Mouse (Mus musculus) forebrain, embryonic 14.5 days (tissue): ENCODE data around the gene Mgarp. TPM values are rescaled to one million over a fixed set of nuclear protein-coding genes. Genes with fewer than 3 reads are reported as not detected.
A peak's percentile ranks its signal among the peaks of the same experiment; 100 is the strongest.

Experiments
- ATAC-seq: fragments of 200-750 bp; cut with Nextera tagmentation; 2 replicates; pipeline ENCODE4 v1.8.0; 2017; ENCODE audit warnings: mild to moderate bottlenecking, moderate library complexity
- DNase-seq: peaks from one replicate; pipeline ENCODE4 v3.0.0-alpha.2; 2015; ENCODE audit warnings: low spot score
- H3K27ac ChIP-seq: fragments of 300-500 bp; sonication (generic); 2 replicates; pipeline ENCODE4 v1.5.1; 2014; ENCODE audit warnings: low read depth, mild to moderate bottlenecking, control low read depth, low read length, moderate library complexity
- H3K27me3 ChIP-seq: fragments of 300-500 bp; sonication (generic); replicated peaks from 2 replicates; pipeline ENCODE4 v1.6.1; 2014; ENCODE audit warnings: low read length, control low read depth, mixed read lengths; ENCODE audit not compliant: control insufficient read depth, insufficient read depth
- H3K36me3 ChIP-seq: fragments of 300-500 bp; sonication (generic); 2 replicates; pipeline ENCODE4 v1.6.1; 2014; ENCODE audit warnings: low read length, control low read depth; ENCODE audit not compliant: control insufficient read depth, insufficient read depth
- H3K4me1 ChIP-seq: fragments of 300-500 bp; sonication (generic); 2 replicates; pipeline ENCODE4 v1.6.1; 2014; ENCODE audit warnings: antibody characterized with exemption, low read length, control low read depth; ENCODE audit not compliant: control insufficient read depth, insufficient read depth
- H3K4me2 ChIP-seq: fragments of 300-500 bp; sonication (generic); 2 replicates; pipeline ENCODE4 v1.6.1; 2014; ENCODE audit warnings: mild to moderate bottlenecking, control low read depth, low read length
- H3K4me3 ChIP-seq: fragments of 300-500 bp; sonication (generic); 2 replicates; pipeline ENCODE4 v1.5.1; 2014; ENCODE audit warnings: low read depth, low read length, control low read depth
- H3K9ac ChIP-seq: fragments of 300-500 bp; sonication (generic); 2 replicates; pipeline ENCODE4 v1.6.1; 2014; ENCODE audit warnings: mild to moderate bottlenecking, low read length, control low read depth, moderate library complexity
- H3K9me3 ChIP-seq: fragments of 300-500 bp; sonication (generic); replicated peaks from 2 replicates; pipeline ENCODE4 v1.6.1; 2016; ENCODE audit warnings: low read length, control low read depth, mixed read lengths; ENCODE audit not compliant: control insufficient read depth
- WGBS: fragments of 180-500 bp; shearing (Covaris S2); extraction: QIAGEN DNeasy Blood & Tissue Kit; methylation state at CpG from one replicate; pipeline ENCODE4 v1.1.7; 2014; 5-methylcytosine and 5-hydroxymethylcytosine counted together
- polyA plus RNA-seq: library from polyadenylated mRNA; unstranded; fragments of >200 nt; fragmentation: Nextera tagmentation; extraction: Ambion mirVana; gene quantifications from 2 replicates; pipeline ENCODE4 v1.2.1, GENCODE M21; 2014

Gene Mgarp
- polyA plus RNA-seq, 1 experiment from 2014 or later = 0.56 TPM

- Histone ChIP-seq H3K4me3 (peak overlapping the region; percentile 99), H3K9ac (peak overlapping the region; percentile 97), H3K36me3 (no peaks in the 10 kb centered on the region), H3K27ac (peak overlapping the region; percentile 94), H3K4me2 (peak overlapping the region; percentile 87), H3K9me3 (no peaks in the 10 kb centered on the region), H3K27me3 (no peaks in the 10 kb centered on the region), H3K4me1 (peaks cover 24% of the 10 kb centered on the region)
- peak; percentile 56 for ATAC-seq
- under 1% methylated on average over 51 of the region's 68 CpGs for WGBS
- DNase-seq = peak; percentile 16
These were observed 20.0 kb upstream of the Mgarp start for GRCm38 (mm10) chr3:51416364-51417134.

GRCm38 (mm10) chr3:51416073-51416363 is 19.5 kb upstream of the Mgarp start:
- ATAC-seq = peak; percentile 76
- WGBS = 0% methylated on average over 26 of the region's 30 CpGs
- peak overlapping the region; percentile 94 for H3K27ac ChIP-seq

GRCm38 (mm10) chr3:51415098-51416072 is 18.8 kb upstream of the Mgarp start, which contains the start of gene Naa15:
TSS of gene Naa15 (plus strand) at chr3:51415148.
- Histone ChIP-seq H3K9me3 (no peaks in the 10 kb centered on the region), H3K36me3 (no peaks in the 10 kb centered on the region), H3K27ac (peak within 1 kb of the TSS; percentile 94), H3K4me3 (peak within 1 kb of the TSS; percentile 99), H3K4me2 (peak within 1 kb of the TSS; percentile 87), H3K4me1 (peaks cover 24% of the 10 kb centered on the region), H3K9ac (peak within 1 kb of the TSS; percentile 97), H3K27me3 (no peaks in the 10 kb centered on the region)
- DNase-seq (peak; percentile 97), ATAC-seq (peak; percentile 96)
- 5% methylated on average over 43 of the region's 43 CpGs for WGBS

More at GRCm38 (mm10) chr3:51416073-51416363, 19.5 kb upstream of the Mgarp start:
- Histone ChIP-seq H3K9me3 (no peaks in the 10 kb centered on the region), H3K9ac (peak overlapping the region; percentile 97), H3K36me3 (no peaks in the 10 kb centered on the region), H3K4me1 (peaks cover 24% of the 10 kb centered on the region), H3K27me3 (no peaks in the 10 kb centered on the region), H3K4me2 (peak overlapping the region; percentile 87), H3K4me3 (peak overlapping the region; percentile 99)
- DNase-seq = no peak

- no peaks in the 10 kb centered on the region for H3K9me3 ChIP-seq
- no peaks in the 10 kb centered on the region for H3K36me3 ChIP-seq
- peaks cover 18% of the 10 kb centered on the region for H3K4me1 ChIP-seq
- DNase-seq = no peak
- no peaks in the 10 kb centered on the region for H3K27me3 ChIP-seq
- H3K9ac ChIP-seq = no peak overlapping the region
- no peak overlapping the region for H3K4me2 ChIP-seq
- no peak overlapping the region for H3K4me3 ChIP-seq
- 73% methylated on average over 1 of the region's 1 CpGs for WGBS
- ATAC-seq = no peak
- no peak overlapping the region for H3K27ac ChIP-seq
These were observed 16.7 kb upstream of the Mgarp start for GRCm38 (mm10) chr3:51413276-51413675.

GRCm38 (mm10) chr3:51412457-51412856 is 15.9 kb upstream of the Mgarp start:
- Histone ChIP-seq H3K36me3 (no peaks in the 10 kb centered on the region), H3K4me1 (peaks cover 15% of the 10 kb centered on the region), H3K9me3 (no peaks in the 10 kb centered on the region), H3K9ac (no peak overlapping the region), H3K27me3 (no peaks in the 10 kb centered on the region), H3K4me2 (no peak overlapping the region), H3K4me3 (no peak overlapping the region), H3K27ac (no peak overlapping the region)
- 93% methylated on average over 7 of the region's 7 CpGs for WGBS
- ATAC-seq = no peak
- no peak for DNase-seq

GRCm38 (mm10) chr3:51408561-51409183 is 12.1 kb upstream of the Mgarp start, which contains the start of gene Ndufc1:
TSS of gene Ndufc1 (minus strand) at chr3:51408988.
- Histone ChIP-seq H3K27me3 (no peaks in the 10 kb centered on the region), H3K4me1 (peaks cover 5% of the 10 kb centered on the region; the same call in 1 of the 2 replicates), H3K36me3 (peaks cover 22% of the 10 kb centered on the region), H3K4me2 (peak within 1 kb of the TSS; percentile 60), H3K4me3 (peak within 1 kb of the TSS; percentile 50), H3K9ac (peak within 1 kb of the TSS; percentile 76), H3K27ac (peak within 1 kb of the TSS; percentile 89), H3K9me3 (no peaks in the 10 kb centered on the region)
- ATAC-seq (peak; percentile 96), DNase-seq (peak; percentile 96)
- WGBS = 0% methylated on average over 39 of the region's 40 CpGs

- peak overlapping the region; percentile 76 for H3K9ac ChIP-seq
- ATAC-seq = peak; percentile 37
- H3K9me3 ChIP-seq = no peaks in the 10 kb centered on the region
- H3K36me3 ChIP-seq = peaks cover 27% of the 10 kb centered on the region
- H3K4me2 ChIP-seq = peak overlapping the region; percentile 60
- H3K4me3 ChIP-seq = peak overlapping the region; percentile 50
- H3K4me1 ChIP-seq = peaks cover 5% of the 10 kb centered on the region; the same call in 1 of the 2 replicates
- WGBS = 20% methylated on average over 20 of the region's 20 CpGs
- peak; percentile 21 for DNase-seq
- peak overlapping the region; percentile 89 for H3K27ac ChIP-seq
- no peaks in the 10 kb centered on the region for H3K27me3 ChIP-seq
These were observed 11.5 kb upstream of the Mgarp start for GRCm38 (mm10) chr3:51407870-51408560.

- 95% methylated on average over 12 of the region's 12 CpGs for WGBS
- no peak for ATAC-seq
- Histone ChIP-seq H3K9me3 (no peaks in the 10 kb centered on the region), H3K9ac (no peak overlapping the region), H3K4me2 (no peak overlapping the region), H3K4me3 (no peak overlapping the region), H3K36me3 (peaks cover 30% of the 10 kb centered on the region), H3K4me1 (peaks cover under 1% of the 10 kb centered on the region), H3K27me3 (0 out of 2 replicates have a peak, but pooled peaks cover 4% of the 10 kb centered on the region), H3K27ac (no peak overlapping the region)
- no peak for DNase-seq
These were observed 6.1 kb upstream of the Mgarp start for GRCm38 (mm10) chr3:51402628-51403027.
